Mouse (Mus musculus) liver, embryonic 14.5 days (tissue): ENCODE results near the gene Cbln1. TPM values are rescaled to one million over a fixed set of nuclear protein-coding genes. Genes with fewer than 3 reads are reported as not detected.

Experiments used
- ATAC-seq: fragments of 200-750 bp; cut with Nextera tagmentation; 2 replicates; pipeline ENCODE4 v1.8.0; 2017; ENCODE audit warnings: moderate number of reproducible peaks, mild to moderate bottlenecking, moderate library complexity; ENCODE audit not compliant: insufficient read depth
- DNase-seq, 3 experiments: peaks; one replicate each; pipeline ENCODE4 v3.0.0-alpha.2; 2012 to 2013; ENCODE audit warnings: low read depth in 3 of 3, low spot score in 3 of 3
- H3K27ac ChIP-seq: fragments of 300-500 bp; sonication (generic); 2 replicates; pipeline ENCODE4 v1.5.1; 2014; ENCODE audit warnings: moderate library complexity, mild to moderate bottlenecking, control low read depth, inconsistent platforms
- H3K27me3 ChIP-seq: fragments of 300-500 bp; sonication (generic); 2 replicates; pipeline ENCODE4 v1.6.1; 2014; ENCODE audit warnings: mild to moderate bottlenecking, low read length, moderate library complexity; ENCODE audit not compliant: control insufficient read depth, insufficient read depth
- H3K36me3 ChIP-seq: fragments of 300-500 bp; sonication (generic); replicated peaks from 2 replicates; pipeline ENCODE4 v1.6.1; 2014; ENCODE audit warnings: low read depth; ENCODE audit not compliant: control insufficient read depth, insufficient read depth
- H3K4me1 ChIP-seq, 2 experiments: fragments of 200-500 bp in 1 of 2; fragments of 300-500 bp in 1 of 2; sonication (generic) in 1 of 2; replicated peaks; 2 replicates each; pipeline ENCODE4 v1.6.1; 2012 to 2014; ENCODE audit warnings: antibody characterized with exemption in 1 of 2, inconsistent platforms in 1 of 2, low read length in 1 of 2; ENCODE audit not compliant: control insufficient read depth in 2 of 2, insufficient read depth in 2 of 2
- H3K4me2 ChIP-seq: fragments of 300-500 bp; sonication (generic); 2 replicates; pipeline ENCODE4 v1.6.1; 2014; ENCODE audit warnings: low read depth, mild to moderate bottlenecking, control low read depth, moderate library complexity
- H3K4me3 ChIP-seq, 2 experiments: fragments of 200-500 bp in 1 of 2; fragments of 300-500 bp in 1 of 2; sonication (generic) in 1 of 2; 2 replicates each; pipeline ENCODE4 v1.5.1; 2012 to 2014; ENCODE audit warnings: low read depth in 2 of 2, low read length in 2 of 2, mild to moderate bottlenecking in 2 of 2, control low read depth in 1 of 2, inconsistent platforms in 1 of 2, moderate library complexity in 1 of 2; ENCODE audit not compliant: insufficient read depth in 1 of 2
- H3K9ac ChIP-seq: fragments of 300-500 bp; sonication (generic); replicated peaks from 2 replicates; pipeline ENCODE4 v1.6.1; 2014; ENCODE audit warnings: mild to moderate bottlenecking, control low read depth, moderate library complexity
- H3K9me3 ChIP-seq: fragments of 300-500 bp; sonication (generic); 2 replicates; pipeline ENCODE4 v1.6.1; 2016; ENCODE audit warnings: low read length, mixed read lengths; ENCODE audit not compliant: control insufficient read depth
- CTCF ChIP-seq: IDR thresholded peaks from 2 replicates; pipeline ENCODE4 v1.5.1; 2016; ENCODE audit warnings: antibody characterized with exemption, low read depth, control low read depth
- EP300 ChIP-seq: IDR thresholded peaks from 2 replicates; pipeline ENCODE4 v1.6.1; 2016; ENCODE audit warnings: antibody characterized with exemption, low read depth
- WGBS: fragments of 180-500 bp; shearing (Covaris S2); extraction: QIAGEN DNeasy Blood & Tissue Kit; methylation state at CpG from one replicate; pipeline ENCODE4 v1.1.7; 2014; ENCODE audit not compliant: insufficient replicate concordance; 5-methylcytosine and 5-hydroxymethylcytosine counted together
- polyA plus RNA-seq, 2 experiments: library from polyadenylated mRNA; depleted of rRNA in 1 of 2; stranded (reverse) in 1 of 2; unstranded in 1 of 2; fragments of >200 nt; fragmentation: Nextera tagmentation in 1 of 2; extraction: Ambion mirVana in 1 of 2; gene quantifications; 2 replicates each; pipeline versions ENCODE4 v1.2.1 to v1.2.3; 2012 to 2014

Cbln1 gene
- polyA plus RNA-seq, 2 experiments = 0.02 TPM; not detected in 1

DNA sequence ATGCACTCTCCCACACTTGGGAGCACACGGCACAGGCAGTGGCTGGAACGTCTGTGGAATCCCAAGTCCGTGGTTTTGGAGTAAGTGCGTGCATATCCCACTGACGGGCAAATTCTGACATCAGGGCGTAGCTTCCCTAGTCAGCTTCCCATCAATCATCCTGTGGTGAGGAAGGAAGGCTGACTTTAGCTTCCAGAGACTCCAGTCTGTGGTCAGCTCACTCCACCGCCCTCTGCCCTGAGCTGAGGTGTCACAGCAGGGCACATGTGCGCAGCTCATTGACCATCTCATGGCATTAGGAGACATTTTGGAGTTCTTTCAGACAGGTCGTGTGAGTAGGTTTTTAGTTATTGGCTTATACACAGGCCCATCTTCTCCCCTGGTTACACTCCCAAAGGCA lies 34.6 kb upstream of the Cbln1 start:
- no peaks in the 10 kb centered on the region for H3K9me3 ChIP-seq
- H3K9ac ChIP-seq = no peak overlapping the region
- WGBS = 25% methylated on average over 9 of the region's 9 CpGs
- no peak overlapping the region for H3K4me3 ChIP-seq
- no peaks in the 10 kb centered on the region for H3K36me3 ChIP-seq
- no peak for TF ChIP-seq CTCF
- TF ChIP-seq EP300 = no peak
- DNase-seq (no peak), ATAC-seq (no peak)
- no peaks in the 10 kb centered on the region for H3K27me3 ChIP-seq
- no peaks in the 10 kb centered on the region for H3K4me1 ChIP-seq
- H3K27ac ChIP-seq = no peak overlapping the region
- H3K4me2 ChIP-seq = no peak overlapping the region

DNA sequence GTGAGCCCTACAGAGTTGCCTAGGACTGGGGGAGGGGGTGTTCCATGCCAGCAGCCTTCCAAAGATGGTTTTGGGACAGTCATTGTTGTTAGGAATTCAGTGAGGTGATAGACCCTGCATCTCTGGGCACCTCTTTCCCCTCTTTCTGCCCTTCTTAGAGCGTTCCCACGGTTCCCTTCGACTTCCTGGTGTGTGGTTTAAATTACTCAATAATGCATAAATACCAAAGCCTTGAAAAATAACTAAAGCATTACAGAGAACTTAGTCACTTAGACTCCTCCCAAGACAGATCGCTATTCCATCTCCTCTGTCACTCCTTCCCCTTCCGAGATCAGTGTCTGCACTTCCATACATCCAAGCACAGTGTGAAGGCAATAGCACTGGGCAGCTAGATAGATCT lies 32.0 kb upstream of the Cbln1 start:
- DNase-seq (no peak), ATAC-seq (no peak)
- no peaks in the 10 kb centered on the region for H3K9me3 ChIP-seq
- H3K4me2 ChIP-seq = no peak overlapping the region
- no peak for TF ChIP-seq EP300
- TF ChIP-seq CTCF = no peak
- WGBS = 47% methylated on average over 5 of the region's 5 CpGs
- no peaks in the 10 kb centered on the region for H3K36me3 ChIP-seq
- no peaks in the 10 kb centered on the region for H3K27me3 ChIP-seq
- no peaks in the 10 kb centered on the region for H3K4me1 ChIP-seq
- H3K9ac ChIP-seq = no peak overlapping the region
- no peak overlapping the region for H3K4me3 ChIP-seq
- H3K27ac ChIP-seq = no peak overlapping the region

DNA sequence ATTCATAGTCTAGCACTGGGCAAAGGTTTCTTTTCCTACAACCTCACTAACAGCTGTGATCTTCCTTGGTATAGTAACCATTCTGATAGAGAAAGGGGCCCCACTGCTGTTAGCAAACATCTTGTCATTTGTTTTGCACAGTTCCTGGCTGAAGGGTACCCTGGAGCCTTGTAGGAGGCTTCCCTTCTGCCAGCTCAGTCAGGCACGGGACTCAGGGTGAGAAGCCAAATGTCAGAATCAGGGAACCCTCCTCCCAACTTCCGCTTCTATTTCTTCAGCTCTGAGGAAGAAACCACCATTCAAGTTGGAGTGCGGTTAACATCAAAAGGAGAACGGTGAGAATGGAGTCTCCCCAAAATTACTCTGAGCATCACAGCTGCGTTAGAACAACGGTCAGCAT lies 30.3 kb upstream of the Cbln1 start:
- Histone ChIP-seq H3K4me1 (no peaks in the 10 kb centered on the region), H3K9ac (no peak overlapping the region), H3K9me3 (no peaks in the 10 kb centered on the region), H3K27me3 (no peaks in the 10 kb centered on the region), H3K4me3 (no peak overlapping the region), H3K36me3 (no peaks in the 10 kb centered on the region), H3K4me2 (no peak overlapping the region), H3K27ac (no peak overlapping the region)
- ATAC-seq (no peak), DNase-seq (no peak)
- TF ChIP-seq CTCF = no peak
- TF ChIP-seq EP300 = no peak
- WGBS = 44% methylated on average over 6 of the region's 6 CpGs

DNA sequence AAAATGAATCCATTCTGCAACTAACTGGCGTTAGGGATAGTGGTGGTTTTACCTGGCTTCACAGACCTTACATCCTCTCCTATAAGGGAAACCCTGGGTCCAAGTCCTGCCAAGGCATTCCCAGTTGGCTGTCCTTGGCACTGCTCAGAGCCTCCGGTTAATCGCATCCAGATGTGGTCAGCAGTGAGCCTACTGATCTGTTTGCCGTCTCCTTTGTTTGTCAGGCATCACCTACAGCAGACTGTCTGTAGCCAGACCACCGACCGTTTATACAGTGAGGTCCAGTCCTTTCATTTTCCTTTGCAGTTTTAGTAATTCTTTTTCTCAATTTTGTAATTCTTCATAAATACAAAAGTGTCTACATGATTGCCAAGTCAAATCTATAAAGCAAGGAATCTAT lies 25.2 kb upstream of the Cbln1 start:
- TF ChIP-seq CTCF (no peak), EP300 (no peak)
- WGBS = 61% methylated on average over 6 of the region's 6 CpGs

DNA sequence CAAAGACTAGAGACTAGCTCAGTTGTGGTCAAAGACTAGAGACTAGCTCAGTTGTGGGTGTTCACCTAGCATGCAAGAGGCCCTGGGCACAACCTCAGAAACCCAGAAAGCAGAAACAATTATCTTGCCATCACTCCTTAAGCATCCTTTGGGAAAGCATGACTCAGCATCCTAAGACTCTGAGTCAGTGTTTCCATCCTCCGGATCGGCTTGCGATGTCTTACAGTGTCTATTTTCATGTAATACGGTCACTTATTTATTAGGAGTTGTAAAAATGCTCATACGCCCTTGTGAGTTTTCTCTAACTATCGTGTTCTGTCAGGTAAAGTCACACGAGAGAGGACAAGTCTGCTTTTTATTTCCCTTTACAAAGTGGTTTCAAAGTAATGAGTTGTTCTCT lies 24.1 kb upstream of the Cbln1 start:
- no peaks in the 10 kb centered on the region for H3K27me3 ChIP-seq
- no peak overlapping the region for H3K27ac ChIP-seq
- no peak for TF ChIP-seq CTCF
- TF ChIP-seq EP300 = no peak
- 69% methylated on average over 7 of the region's 7 CpGs for WGBS
- H3K4me2 ChIP-seq = no peak overlapping the region
- no peaks in the 10 kb centered on the region for H3K36me3 ChIP-seq
- ATAC-seq (no peak), DNase-seq (no peak)
- H3K9me3 ChIP-seq = no peaks in the 10 kb centered on the region
- H3K9ac ChIP-seq = no peak overlapping the region
- no peaks in the 10 kb centered on the region for H3K4me1 ChIP-seq
- H3K4me3 ChIP-seq = no peak overlapping the region

More for the DNA sequence above, 25.2 kb upstream of the Cbln1 start:
- no peak for DNase-seq
- no peaks in the 10 kb centered on the region for H3K4me1 ChIP-seq
- no peak overlapping the region for H3K9ac ChIP-seq
- no peaks in the 10 kb centered on the region for H3K36me3 ChIP-seq
- H3K27me3 ChIP-seq = no peaks in the 10 kb centered on the region
- no peak overlapping the region for H3K4me3 ChIP-seq
- H3K4me2 ChIP-seq = no peak overlapping the region
- no peak for ATAC-seq
- H3K27ac ChIP-seq = no peak overlapping the region
- H3K9me3 ChIP-seq = no peaks in the 10 kb centered on the region
